Mouse (Mus musculus): ENCODE data around the gene Slc36a4. TPM values are rescaled to one million over a fixed set of nuclear protein-coding genes. Genes with fewer than 3 reads are reported as not detected.

Gene Slc36a4
- polyA plus RNA-seq, 1 experiment from 2014 or later = 11.2 TPM

DNA sequence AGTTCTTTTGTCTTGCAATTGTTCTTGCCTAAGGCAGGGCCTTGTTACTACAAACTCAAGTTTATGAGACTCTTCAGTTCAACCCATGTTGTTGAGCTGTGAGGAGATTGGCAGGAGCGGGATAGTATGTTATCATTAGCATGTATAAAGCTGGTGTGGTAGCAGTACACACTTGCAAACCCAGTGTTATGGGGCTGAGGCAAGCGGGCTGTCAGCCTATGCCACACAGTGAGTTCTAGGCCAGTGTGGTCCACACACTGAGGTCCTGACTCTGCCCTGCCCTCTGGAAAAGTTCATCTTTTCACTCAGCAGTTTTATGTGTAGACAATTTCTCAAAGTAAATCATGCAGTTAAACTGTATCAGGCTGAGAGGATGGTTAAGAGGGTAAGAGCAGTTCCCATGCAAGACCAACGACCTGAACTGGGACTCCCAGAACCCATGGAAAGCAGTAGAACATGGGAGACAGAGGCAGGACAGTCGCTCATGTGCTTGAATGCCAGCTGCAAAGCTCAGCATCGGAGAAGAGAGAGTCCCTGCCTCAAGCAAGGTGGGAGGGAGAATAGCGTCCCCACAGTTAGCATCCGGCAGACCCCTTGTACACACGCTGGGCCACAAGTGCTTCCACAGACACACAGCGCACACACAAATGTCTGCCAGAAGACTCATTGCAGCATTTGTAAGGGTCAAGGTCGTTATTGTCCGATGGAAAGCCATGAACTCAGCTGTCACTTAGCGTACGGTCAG lies 1.5 kb downstream of the Slc36a4 start:
- no peak overlapping the region for H3K4me2 ChIP-seq (replicated peaks; ENCODE audit: low read depth, low read length)
- H3K27me3 ChIP-seq (replicated peaks; ENCODE audit: insufficient read depth, low read length) = no peaks in the 10 kb centered on the region

GRCm38 (mm10) chr9:15711676-15712075 lies 2.1 kb downstream of the Slc36a4 start:
- Histone ChIP-seq H3K4me2 (replicated peaks; ENCODE audit: low read depth, low read length) (no peak overlapping the region), H3K9ac (replicated peaks; ENCODE audit: low read depth) (no peak overlapping the region), H3K9me3 (ENCODE audit: low read length) (no peaks in the 10 kb centered on the region), H3K27ac (ENCODE audit: low read length) (no peak overlapping the region), H3K27me3 (replicated peaks; ENCODE audit: insufficient read depth, low read length) (no peaks in the 10 kb centered on the region), H3K4me3 (ENCODE audit: low read depth, low read length) (no peak overlapping the region), H3K4me1 (ENCODE audit: insufficient read depth, low read depth, low read length) (0 out of 2 replicates have a peak, but pooled peaks cover 5% of the 10 kb centered on the region), H3K36me3 (ENCODE audit: insufficient read depth, low read length) (no peaks in the 10 kb centered on the region)
- 89% methylated on average over 7 of the region's 7 CpGs for WGBS
- DNase-seq (ENCODE audit: low spot score) (no peak), ATAC-seq (no peak)
- TF ChIP-seq CTCF (IDR thresholded peaks at IDR 0.05) (no peak), EP300 (IDR thresholded peaks at IDR 0.05) (no peak)

More for the DNA sequence above, 1.5 kb downstream of the Slc36a4 start:
- Histone ChIP-seq H3K36me3 (ENCODE audit: insufficient read depth, low read length) (no peaks in the 10 kb centered on the region), H3K27ac (ENCODE audit: low read length) (no peak overlapping the region), H3K4me1 (ENCODE audit: insufficient read depth, low read depth, low read length) (0 out of 2 replicates have a peak, but pooled peaks cover 5% of the 10 kb centered on the region), H3K4me3 (ENCODE audit: low read depth, low read length) (no peak overlapping the region), H3K9me3 (ENCODE audit: low read length) (no peaks in the 10 kb centered on the region), H3K9ac (replicated peaks; ENCODE audit: low read depth) (no peak overlapping the region)
- TF ChIP-seq CTCF (IDR thresholded peaks at IDR 0.05) (no peak), EP300 (IDR thresholded peaks at IDR 0.05) (no peak)
- WGBS = 89% methylated on average over 13 of the region's 13 CpGs
- DNase-seq (ENCODE audit: low spot score) = no peak
- ATAC-seq = no peak

DNA sequence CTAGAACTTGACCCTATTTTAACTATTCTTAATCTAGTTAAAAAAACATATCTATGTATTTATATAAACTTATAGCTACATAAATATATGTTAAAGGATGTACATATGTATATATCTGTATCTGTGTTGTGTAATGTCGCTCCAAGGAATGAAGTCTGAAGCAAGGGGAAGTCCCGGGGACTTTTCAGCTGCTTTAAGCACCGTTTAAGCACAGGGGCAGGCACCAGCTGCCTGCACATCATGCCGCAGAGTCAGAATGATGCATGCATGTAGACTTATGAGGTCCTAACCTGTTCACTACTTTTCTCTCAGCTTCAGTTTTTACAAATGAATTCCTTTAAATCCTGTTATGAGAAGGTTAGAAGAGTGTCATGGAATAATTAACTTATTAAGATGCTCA lies 5.3 kb downstream of the Slc36a4 start:
- no peaks in the 10 kb centered on the region for H3K4me1 ChIP-seq (ENCODE audit: insufficient read depth, low read depth, low read length)
- H3K27me3 ChIP-seq (replicated peaks; ENCODE audit: insufficient read depth, low read length) = no peaks in the 10 kb centered on the region
- no peak for TF ChIP-seq EP300 (IDR thresholded peaks at IDR 0.05)
- no peaks in the 10 kb centered on the region for H3K9me3 ChIP-seq (ENCODE audit: low read length)
- H3K4me2 ChIP-seq (replicated peaks; ENCODE audit: low read depth, low read length) = no peak overlapping the region
- 66% methylated on average over 4 of the region's 4 CpGs for WGBS
- ATAC-seq = no peak
- DNase-seq (ENCODE audit: low spot score) = no peak
- H3K4me3 ChIP-seq (ENCODE audit: low read depth, low read length) = no peak overlapping the region
- H3K36me3 ChIP-seq (ENCODE audit: insufficient read depth, low read length) = no peaks in the 10 kb centered on the region
- no peak overlapping the region for H3K9ac ChIP-seq (replicated peaks; ENCODE audit: low read depth)
- no peak overlapping the region for H3K27ac ChIP-seq (ENCODE audit: low read length)

- TF ChIP-seq CTCF (IDR thresholded peaks at IDR 0.05) (no peak), EP300 (IDR thresholded peaks at IDR 0.05) (no peak)
- Histone ChIP-seq H3K9me3 (ENCODE audit: low read length) (no peaks in the 10 kb centered on the region), H3K4me1 (ENCODE audit: insufficient read depth, low read depth, low read length) (no peaks in the 10 kb centered on the region), H3K27ac (ENCODE audit: low read length) (no peak overlapping the region), H3K4me2 (replicated peaks; ENCODE audit: low read depth, low read length) (no peak overlapping the region), H3K27me3 (replicated peaks; ENCODE audit: insufficient read depth, low read length) (no peaks in the 10 kb centered on the region), H3K9ac (replicated peaks; ENCODE audit: low read depth) (no peak overlapping the region), H3K36me3 (ENCODE audit: insufficient read depth, low read length) (no peaks in the 10 kb centered on the region), H3K4me3 (ENCODE audit: low read depth, low read length) (no peak overlapping the region)
- 82% methylated on average over 11 of the region's 11 CpGs for WGBS
- ATAC-seq = no peak
- no peak for DNase-seq (ENCODE audit: low spot score)
Observed at GRCm38 (mm10) chr9:15715193-15715989, 5.9 kb downstream of the Slc36a4 start.

GRCm38 (mm10) chr9:15717363-15717762 lies 7.8 kb downstream of the Slc36a4 start:
- H3K4me3 ChIP-seq (ENCODE audit: low read depth, low read length) = no peak overlapping the region

DNA sequence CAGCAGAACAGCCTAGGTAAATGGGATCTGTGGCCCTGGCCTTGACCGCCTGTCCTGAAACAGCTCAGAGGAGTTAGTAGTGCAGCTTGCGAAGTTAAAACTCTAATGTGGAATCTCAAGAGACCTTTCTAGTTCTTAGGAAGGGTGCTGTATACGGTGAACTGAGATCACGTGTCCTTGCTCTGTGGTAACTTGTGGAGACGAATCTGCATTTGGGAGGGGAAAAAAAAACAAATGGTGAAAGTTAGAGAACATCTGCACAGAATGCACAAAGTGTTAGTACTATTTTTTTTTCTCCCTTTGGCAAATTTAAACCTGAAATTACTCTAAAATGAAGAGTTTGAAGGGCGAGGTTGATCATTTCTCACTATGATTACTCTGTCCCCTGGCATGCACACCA lies 8.8 kb downstream of the Slc36a4 start:
- ATAC-seq = no peak
- DNase-seq (ENCODE audit: low spot score) = no peak

More at GRCm38 (mm10) chr9:15717363-15717762, 7.8 kb downstream of the Slc36a4 start:
- TF ChIP-seq EP300 (IDR thresholded peaks at IDR 0.05) = no peak
- TF ChIP-seq CTCF (IDR thresholded peaks at IDR 0.05) = no peak
- WGBS = 77% methylated on average over 4 of the region's 4 CpGs
- Histone ChIP-seq H3K4me2 (replicated peaks; ENCODE audit: low read depth, low read length) (no peak overlapping the region), H3K9me3 (ENCODE audit: low read length) (no peaks in the 10 kb centered on the region), H3K36me3 (ENCODE audit: insufficient read depth, low read length) (no peaks in the 10 kb centered on the region), H3K9ac (replicated peaks; ENCODE audit: low read depth) (no peak overlapping the region), H3K27ac (ENCODE audit: low read length) (no peak overlapping the region), H3K4me1 (ENCODE audit: insufficient read depth, low read depth, low read length) (no peaks in the 10 kb centered on the region), H3K27me3 (replicated peaks; ENCODE audit: insufficient read depth, low read length) (no peaks in the 10 kb centered on the region)
- DNase-seq (ENCODE audit: low spot score) (no peak), ATAC-seq (no peak)

More for the DNA sequence above, 8.8 kb downstream of the Slc36a4 start:
- 86% methylated on average over 6 of the region's 6 CpGs for WGBS
- Histone ChIP-seq H3K36me3 (ENCODE audit: insufficient read depth, low read length) (no peaks in the 10 kb centered on the region), H3K4me1 (ENCODE audit: insufficient read depth, low read depth, low read length) (no peaks in the 10 kb centered on the region), H3K4me2 (replicated peaks; ENCODE audit: low read depth, low read length) (no peak overlapping the region), H3K27me3 (replicated peaks; ENCODE audit: insufficient read depth, low read length) (no peaks in the 10 kb centered on the region), H3K9me3 (ENCODE audit: low read length) (no peaks in the 10 kb centered on the region), H3K4me3 (ENCODE audit: low read depth, low read length) (no peak overlapping the region), H3K9ac (replicated peaks; ENCODE audit: low read depth) (no peak overlapping the region), H3K27ac (ENCODE audit: low read length) (no peak overlapping the region)
- TF ChIP-seq CTCF (IDR thresholded peaks at IDR 0.05) (no peak), EP300 (IDR thresholded peaks at IDR 0.05) (no peak)

All from lung, postnatal 0 days (tissue).